Mouse (Mus musculus) urinary bladder, postnatal 4 days (tissue): ENCODE data around the gene Tex22.

ENCODE experiments used
- DNase-seq, 2 experiments: peaks; one replicate each; pipeline ENCODE4 v3.0.0; 2021 to 2022; ENCODE audit warnings: low spot score in 2 of 2

The Tex22 gene

DNA sequence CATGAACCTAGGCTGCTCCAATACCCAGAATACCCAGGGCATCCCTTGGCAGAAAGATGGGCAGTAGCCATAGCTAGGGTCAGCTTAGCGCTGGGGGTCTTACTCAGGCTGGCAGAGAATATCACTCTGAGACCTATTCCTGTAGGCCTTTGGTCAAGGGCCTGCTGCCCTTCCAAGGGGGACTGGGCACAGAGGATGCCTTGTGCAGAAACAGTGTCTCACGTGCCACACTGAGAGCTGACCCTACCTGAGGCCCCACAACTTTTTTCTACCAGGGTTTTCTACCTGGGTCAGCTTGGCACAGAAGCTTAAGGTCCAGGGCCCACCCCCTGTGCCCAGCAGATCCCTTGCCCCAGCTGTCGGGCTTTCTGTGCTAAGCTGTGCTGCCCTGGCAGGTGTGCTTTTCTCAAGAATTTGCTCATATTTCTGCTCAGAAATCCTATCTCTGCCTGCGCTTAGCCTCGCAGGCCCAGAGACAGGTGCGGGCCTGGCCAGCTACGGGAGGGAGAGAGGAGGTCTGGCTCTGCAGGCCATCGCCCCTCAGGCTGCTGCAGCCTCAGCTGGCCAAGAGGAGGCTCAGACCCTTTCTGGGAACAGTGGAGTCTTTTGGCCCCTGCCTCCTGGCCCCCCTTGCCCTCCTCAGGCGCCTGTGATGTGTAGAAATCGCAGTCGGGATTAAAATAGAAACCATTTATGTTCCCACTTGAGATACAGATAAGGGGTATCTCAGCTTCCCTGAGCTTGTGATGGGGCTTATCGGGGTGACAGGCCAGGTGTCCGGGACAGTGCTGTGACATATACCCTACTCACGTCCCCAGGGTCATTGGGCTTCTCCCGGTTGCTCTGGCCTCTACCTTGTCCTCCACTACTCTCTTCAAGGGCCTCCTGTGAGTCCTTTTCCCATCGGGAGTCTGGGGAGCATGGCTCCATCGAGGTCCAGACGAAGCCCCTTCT is 63.2 kb downstream of the Tex22 start:
- DNase-seq, result no peak

DNA sequence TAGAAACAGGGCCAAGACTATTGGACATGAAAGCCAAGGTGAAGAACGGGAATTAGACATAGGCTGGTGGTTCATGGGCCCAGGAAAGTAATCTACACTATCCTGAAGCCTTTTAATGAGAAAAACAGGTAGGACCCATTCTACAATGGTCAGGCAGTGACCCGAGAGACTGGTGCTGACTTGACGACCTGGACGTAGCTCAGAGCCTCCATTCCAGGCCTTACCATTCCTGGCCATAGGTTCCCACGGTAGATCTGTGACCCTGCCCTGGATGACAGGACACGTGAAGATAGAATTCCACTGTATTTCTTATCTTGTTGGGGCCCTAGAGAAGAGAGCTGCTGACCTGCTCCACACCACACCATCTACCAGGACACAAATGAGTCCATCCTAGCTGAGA is 64.0 kb downstream of the Tex22 start:
- no peak for DNase-seq
